Mouse (Mus musculus): ENCODE results near the gene Nat8l. TPM values are rescaled to one million over a fixed set of nuclear protein-coding genes. Genes with fewer than 3 reads are reported as not detected.
"Not testable (repeated sequence)": the region's sequence is repeated elsewhere in the genome, so short reads cannot be mapped to it uniquely, and the experiment has no call there.

Gene Nat8l
- polyA plus RNA-seq (2014; fragmentation: Nextera tagmentation; extraction: Ambion mirVana) = 0.04 and 0.09 TPM in 2 replicates

DNA sequence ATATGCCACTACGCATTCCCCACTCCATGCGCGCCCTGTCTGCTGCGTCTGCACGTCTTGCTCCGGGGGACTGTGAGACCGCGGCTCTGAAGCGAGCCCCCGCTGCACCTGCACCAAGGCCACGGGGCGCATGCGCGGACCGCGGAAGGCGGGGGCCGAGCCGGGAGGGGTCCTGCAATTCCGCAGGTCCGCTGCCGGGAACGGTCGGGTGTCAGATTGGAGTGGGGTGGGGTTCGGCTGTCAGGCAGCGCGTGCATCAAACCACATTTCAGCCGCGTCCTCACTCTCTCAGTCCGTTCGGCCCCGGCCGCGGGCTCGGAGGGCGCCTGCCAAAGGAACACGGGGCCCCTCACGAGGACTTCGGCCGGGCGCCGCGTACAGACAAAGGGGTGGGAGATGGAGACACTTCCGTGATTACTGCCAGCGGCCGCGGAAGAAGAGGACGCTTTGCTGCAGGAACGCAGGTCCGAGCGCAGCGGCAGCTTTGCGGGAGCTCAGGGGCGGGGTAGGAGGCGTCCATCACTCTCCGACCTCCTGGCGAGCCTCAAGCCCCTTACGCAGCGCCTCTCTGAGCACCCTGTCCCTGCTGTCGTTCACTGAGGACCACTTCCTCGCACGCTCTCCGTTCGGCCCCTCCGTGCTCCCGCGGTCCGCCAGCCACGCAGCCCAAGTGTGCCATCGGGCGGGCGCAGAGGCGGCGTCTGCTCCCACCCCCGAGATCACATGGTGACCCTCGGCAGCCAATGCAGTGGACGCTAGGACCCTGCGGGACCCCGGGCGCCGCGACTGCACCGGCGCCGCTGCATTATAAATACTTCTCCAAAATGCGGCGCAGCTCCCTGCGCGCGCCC lies at the start of gene Nat8l:
Gene Nat8l (plus strand): TSS at position 142 of the 851 bp plus-strand sequence.
- DNase-seq (ENCODE audit: low spot score) (peak; percentile 69), ATAC-seq (replicated peaks; ENCODE audit: low FRiP score) (no peak)
- Histone ChIP-seq H3K4me1 (replicated peaks; ENCODE audit: control insufficient read depth, insufficient read depth, low read length) (0 out of 2 replicates have a peak, but pooled peaks cover 6% of the 10 kb centered on the region), H3K9ac (ENCODE audit: low read depth, low read length) (no peak within 1 kb of the TSS), H3K4me3 (ENCODE audit: low read depth, low read length) (peak within 1 kb of the TSS; percentile 53), H3K9me3 (ENCODE audit: control insufficient read depth, low read length) (no peaks in the 10 kb centered on the region), H3K36me3 (ENCODE audit: control insufficient read depth, insufficient read depth, low read length) (no peaks in the 10 kb centered on the region), H3K27ac (ENCODE audit: low read depth, low read length) (no peak within 1 kb of the TSS), H3K27me3 (replicated peaks; ENCODE audit: control insufficient read depth, insufficient read depth, low read length) (peaks cover 66% of the 10 kb centered on the region), H3K4me2 (peak within 1 kb of the TSS; percentile 74)
- whole genome bisulfite sequencing = under 1% methylated on average over 90 of the region's 90 CpGs

- H3K4me3 ChIP-seq (ENCODE audit: low read depth, low read length); H3K4me1 ChIP-seq (replicated peaks; ENCODE audit: control insufficient read depth, insufficient read depth, low read length); H3K27me3 ChIP-seq (replicated peaks; ENCODE audit: control insufficient read depth, insufficient read depth, low read length); H3K9ac ChIP-seq (ENCODE audit: low read depth, low read length); H3K36me3 ChIP-seq (ENCODE audit: control insufficient read depth, insufficient read depth, low read length); DNase-seq (ENCODE audit: low spot score); ATAC-seq (replicated peaks; ENCODE audit: low FRiP score); H3K4me2 ChIP-seq; H3K27ac ChIP-seq (ENCODE audit: low read depth, low read length): not testable (repeated sequence)
- peaks cover 13% of the 10 kb centered on the region; the same call in 1 of the 2 replicates for H3K9me3 ChIP-seq (ENCODE audit: control insufficient read depth, low read length)
- WGBS = 82% methylated on average over 16 of the region's 16 CpGs
These were observed 48.7 kb upstream of the Nat8l start for GRCm38 (mm10) chr5:33947035-33947434.

DNA sequence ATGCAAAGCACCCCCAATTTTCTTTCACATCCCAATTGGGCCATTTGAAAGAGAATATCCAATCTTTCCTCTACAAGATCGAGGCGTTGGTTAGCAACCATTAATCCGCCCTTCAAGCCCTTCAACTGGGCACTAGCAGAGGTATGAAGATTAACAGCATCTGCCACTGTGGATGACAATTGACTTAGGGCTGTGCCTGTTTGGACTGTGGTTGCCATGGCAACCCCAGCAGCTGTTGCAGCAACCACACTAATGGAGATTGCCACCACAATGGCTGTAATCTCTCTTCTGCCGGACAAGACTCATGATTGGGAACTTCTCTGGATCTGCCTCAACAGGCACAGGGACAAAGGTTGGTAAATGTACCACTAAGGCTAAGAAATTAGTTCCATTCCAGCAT lies 47.5 kb upstream of the Nat8l start:
- no peak for DNase-seq (ENCODE audit: low spot score)
- WGBS = 88% methylated on average over 4 of the region's 4 CpGs
- no peak overlapping the region for H3K4me2 ChIP-seq
- H3K36me3 ChIP-seq (ENCODE audit: control insufficient read depth, insufficient read depth, low read length) = no peaks in the 10 kb centered on the region
- no peak overlapping the region for H3K27ac ChIP-seq (ENCODE audit: low read depth, low read length)
- H3K9me3 ChIP-seq (ENCODE audit: control insufficient read depth, low read length) = peaks cover 11% of the 10 kb centered on the region; the same call in 1 of the 2 replicates
- H3K9ac ChIP-seq (ENCODE audit: low read depth, low read length) = no peak overlapping the region
- no peaks in the 10 kb centered on the region for H3K4me1 ChIP-seq (replicated peaks; ENCODE audit: control insufficient read depth, insufficient read depth, low read length)
- no peak for ATAC-seq (replicated peaks; ENCODE audit: low FRiP score)
- no peaks in the 10 kb centered on the region for H3K27me3 ChIP-seq (replicated peaks; ENCODE audit: control insufficient read depth, insufficient read depth, low read length)
- no peak overlapping the region for H3K4me3 ChIP-seq (ENCODE audit: low read depth, low read length)

GRCm38 (mm10) chr5:33953471-33954185 lies 42.2 kb upstream of the Nat8l start:
- ATAC-seq (replicated peaks; ENCODE audit: low FRiP score) (no peak), DNase-seq (ENCODE audit: low spot score) (no peak)
- H3K4me2 ChIP-seq = no peak overlapping the region
- no peak overlapping the region for H3K27ac ChIP-seq (ENCODE audit: low read depth, low read length)
- no peaks in the 10 kb centered on the region for H3K4me1 ChIP-seq (replicated peaks; ENCODE audit: control insufficient read depth, insufficient read depth, low read length)
- 86% methylated on average over 17 of the region's 17 CpGs for WGBS
- no peak overlapping the region for H3K4me3 ChIP-seq (ENCODE audit: low read depth, low read length)
- H3K9ac ChIP-seq (ENCODE audit: low read depth, low read length) = no peak overlapping the region
- H3K9me3 ChIP-seq (ENCODE audit: control insufficient read depth, low read length) = peaks cover 2% of the 10 kb centered on the region
- no peaks in the 10 kb centered on the region for H3K36me3 ChIP-seq (ENCODE audit: control insufficient read depth, insufficient read depth, low read length)
- no peaks in the 10 kb centered on the region for H3K27me3 ChIP-seq (replicated peaks; ENCODE audit: control insufficient read depth, insufficient read depth, low read length)

DNA sequence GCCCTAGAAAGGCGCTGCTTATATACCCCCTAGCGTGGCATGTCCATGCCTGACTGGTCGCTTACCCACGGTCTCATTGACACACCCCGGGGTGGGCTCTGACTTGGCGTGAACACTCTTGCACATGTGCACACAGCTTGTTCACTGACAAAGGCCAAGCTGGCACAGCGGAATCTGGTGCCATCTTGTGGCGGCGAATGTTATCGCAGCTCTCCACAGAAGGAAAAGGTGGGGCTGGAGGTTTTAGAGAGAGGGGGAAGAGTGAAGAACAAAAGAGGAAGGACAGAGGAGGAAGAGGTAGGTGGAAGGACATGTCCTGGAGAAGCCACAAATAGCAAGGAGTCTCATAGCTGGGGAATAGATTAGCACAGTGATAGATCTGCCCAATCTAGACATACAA lies 41.4 kb upstream of the Nat8l start:
- DNase-seq (ENCODE audit: low spot score) = peak; percentile 40
- no peak for ATAC-seq (replicated peaks; ENCODE audit: low FRiP score)
- no peak overlapping the region for H3K9ac ChIP-seq (ENCODE audit: low read depth, low read length)
- H3K4me2 ChIP-seq = no peak overlapping the region
- H3K4me3 ChIP-seq (ENCODE audit: low read depth, low read length) = no peak overlapping the region
- peaks cover 2% of the 10 kb centered on the region for H3K9me3 ChIP-seq (ENCODE audit: control insufficient read depth, low read length)
- H3K27ac ChIP-seq (ENCODE audit: low read depth, low read length) = no peak overlapping the region
- 43% methylated on average over 10 of the region's 10 CpGs for WGBS
- no peaks in the 10 kb centered on the region for H3K36me3 ChIP-seq (ENCODE audit: control insufficient read depth, insufficient read depth, low read length)
- H3K4me1 ChIP-seq (replicated peaks; ENCODE audit: control insufficient read depth, insufficient read depth, low read length) = no peaks in the 10 kb centered on the region
- H3K27me3 ChIP-seq (replicated peaks; ENCODE audit: control insufficient read depth, insufficient read depth, low read length) = no peaks in the 10 kb centered on the region

- H3K4me1 ChIP-seq (replicated peaks; ENCODE audit: control insufficient read depth, insufficient read depth, low read length) = no peaks in the 10 kb centered on the region
- peaks cover 2% of the 10 kb centered on the region for H3K9me3 ChIP-seq (ENCODE audit: control insufficient read depth, low read length)
- no peak overlapping the region for H3K27ac ChIP-seq (ENCODE audit: low read depth, low read length)
- ATAC-seq (replicated peaks; ENCODE audit: low FRiP score) (no peak), DNase-seq (ENCODE audit: low spot score) (no peak)
- H3K4me3 ChIP-seq (ENCODE audit: low read depth, low read length) = no peak overlapping the region
- H3K27me3 ChIP-seq (replicated peaks; ENCODE audit: control insufficient read depth, insufficient read depth, low read length) = no peaks in the 10 kb centered on the region
- no peaks in the 10 kb centered on the region for H3K36me3 ChIP-seq (ENCODE audit: control insufficient read depth, insufficient read depth, low read length)
- 77% methylated on average over 4 of the region's 4 CpGs for WGBS
- H3K9ac ChIP-seq (ENCODE audit: low read depth, low read length) = no peak overlapping the region
- H3K4me2 ChIP-seq = no peak overlapping the region
These were observed 39.9 kb upstream of the Nat8l start for GRCm38 (mm10) chr5:33955868-33956267.

- H3K27me3 ChIP-seq (replicated peaks; ENCODE audit: control insufficient read depth, insufficient read depth, low read length) = no peaks in the 10 kb centered on the region
- no peak overlapping the region for H3K9ac ChIP-seq (ENCODE audit: low read depth, low read length)
- ATAC-seq (replicated peaks; ENCODE audit: low FRiP score) = no peak
- H3K36me3 ChIP-seq (ENCODE audit: control insufficient read depth, insufficient read depth, low read length) = no peaks in the 10 kb centered on the region
- H3K27ac ChIP-seq (ENCODE audit: low read depth, low read length) = no peak overlapping the region
- H3K9me3 ChIP-seq (ENCODE audit: control insufficient read depth, low read length) = peaks cover 2% of the 10 kb centered on the region
- no peak overlapping the region for H3K4me2 ChIP-seq
- 73% methylated on average over 4 of the region's 4 CpGs for WGBS
- H3K4me3 ChIP-seq (ENCODE audit: low read depth, low read length) = no peak overlapping the region
- DNase-seq (ENCODE audit: low spot score) = no peak
- H3K4me1 ChIP-seq (replicated peaks; ENCODE audit: control insufficient read depth, insufficient read depth, low read length) = no peaks in the 10 kb centered on the region
These were observed 36.4 kb upstream of the Nat8l start for GRCm38 (mm10) chr5:33959382-33959781.

DNA sequence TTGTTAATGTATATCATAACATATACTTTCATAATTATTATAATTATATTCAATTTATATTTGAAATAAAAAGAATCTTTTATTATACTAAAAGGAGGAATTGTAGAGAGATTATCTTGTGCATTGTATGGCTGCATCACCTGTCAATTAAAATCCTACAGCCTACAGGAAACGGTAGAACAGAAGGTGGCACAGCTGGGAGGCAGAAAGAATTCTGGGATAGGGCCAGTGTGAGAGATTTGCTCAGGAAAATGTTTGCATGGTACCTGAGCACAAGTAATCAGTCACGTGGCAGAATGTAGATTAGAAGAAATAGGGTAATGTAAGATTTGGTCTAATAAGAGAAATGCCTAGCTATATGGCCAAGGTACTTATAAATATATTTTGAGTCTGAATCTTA lies 21.0 kb upstream of the Nat8l start:
- ATAC-seq (replicated peaks; ENCODE audit: low FRiP score) = no peak
- 68% methylated on average over 2 of the region's 2 CpGs for WGBS

More for the DNA sequence above, 21.0 kb upstream of the Nat8l start:
- Histone ChIP-seq H3K27ac (ENCODE audit: low read depth, low read length) (no peak overlapping the region), H3K27me3 (replicated peaks; ENCODE audit: control insufficient read depth, insufficient read depth, low read length) (no peaks in the 10 kb centered on the region), H3K4me1 (replicated peaks; ENCODE audit: control insufficient read depth, insufficient read depth, low read length) (no peaks in the 10 kb centered on the region), H3K4me3 (ENCODE audit: low read depth, low read length) (no peak overlapping the region), H3K9me3 (ENCODE audit: control insufficient read depth, low read length) (no peaks in the 10 kb centered on the region), H3K9ac (ENCODE audit: low read depth, low read length) (no peak overlapping the region), H3K4me2 (no peak overlapping the region), H3K36me3 (ENCODE audit: control insufficient read depth, insufficient read depth, low read length) (no peaks in the 10 kb centered on the region)
- DNase-seq (ENCODE audit: low spot score) = no peak
